Mouse (Mus musculus) myocyte (in vitro differentiated cells): ENCODE measurements around the gene Pold3.

Experiments
- MAX ChIP-seq: IDR thresholded peaks from one replicate; pipeline ENCODE4 v1.6.1; 2011; ENCODE audit warnings: low read depth, mild to moderate bottlenecking, control low read depth
- MYOD1 ChIP-seq, 3 experiments: IDR thresholded peaks; one replicate each; pipeline ENCODE4 v1.6.1; 2011; ENCODE audit warnings: control low read depth in 2 of 3, low read depth in 2 of 3, mild to moderate bottlenecking in 2 of 3, moderate library complexity in 1 of 3; ENCODE audit not compliant: insufficient read length in 2 of 3, control insufficient read depth in 1 of 3
- MYOG ChIP-seq, 3 experiments: IDR thresholded peaks; one replicate each; pipeline ENCODE4 v1.6.1; 2011; ENCODE audit warnings: control low read depth in 2 of 3, low read depth in 2 of 3, mild to moderate bottlenecking in 2 of 3; ENCODE audit not compliant: insufficient read length in 2 of 3, control insufficient read depth in 1 of 3, insufficient read depth in 1 of 3
- POLR2A ChIP-seq: IDR thresholded peaks from one replicate; pipeline ENCODE4 v1.6.1; 2011; ENCODE audit warnings: low read depth, mild to moderate bottlenecking, control low read depth, moderate library complexity; ENCODE audit not compliant: insufficient read length
- POLR2AphosphoS2 ChIP-seq: IDR thresholded peaks from one replicate; pipeline ENCODE4 v1.6.1; 2011; ENCODE audit warnings: low read depth, control low read depth; ENCODE audit not compliant: insufficient read length
- REST ChIP-seq: IDR thresholded peaks from one replicate; pipeline ENCODE4 v1.6.1; 2011; ENCODE audit warnings: mild to moderate bottlenecking, control low read depth, moderate library complexity; ENCODE audit not compliant: insufficient read depth, insufficient read length
- USF1 ChIP-seq: IDR thresholded peaks from one replicate; pipeline ENCODE4 v1.6.1; 2011; ENCODE audit warnings: low read depth, mild to moderate bottlenecking, control low read depth, moderate library complexity

- TF ChIP-seq USF1: no peak
- TF ChIP-seq POLR2A: no peak
- no peak for TF ChIP-seq POLR2AphosphoS2
- TF ChIP-seq MAX: no peak
- no peak for TF ChIP-seq MYOG (IDR thresholded peaks at IDR 0.05; ENCODE audit: control insufficient read depth in 1 of 3, insufficient read depth in 1 of 3, insufficient read length in 2 of 3, low read depth in 2 of 3)
- TF ChIP-seq MYOD1 (IDR thresholded peaks at IDR 0.05; ENCODE audit: control insufficient read depth in 1 of 3, insufficient read length in 2 of 3, low read depth in 2 of 3): no peak
- TF ChIP-seq REST: no peak
These were observed 7.5 kb downstream of the Pold3 start for GRCm38 (mm10) chr7:100113821-100114220.
